In genomic region chr17:3862384-3862783, GRCm38 (mm10) we compare ENCODE assay signal across 13 mouse cellular contexts.
DNase-seq lines count a peak whose midpoint lies in the region; ATAC-seq and TF ChIP-seq lines count a peak whose summit lies in the region.
"Had no signal": no experiment of that assay in that cellular context is flagged by ENCODE, and none has a peak within 500 bp of the region (broad histone marks: within the 10 kb centered on the region; RNA-seq: fewer than 3 reads in every experiment).

No protein-coding gene starts in this region.

- H3K36me3 ChIP-seq in forebrain, embryonic 10.5 days (replicated peaks) = no peaks in the 10 kb centered on the region
- H3K36me3 ChIP-seq in forebrain, embryonic 16.5 days (ENCODE audit: control insufficient read depth, insufficient read depth) = no peaks in the 10 kb centered on the region
- H3K36me3 ChIP-seq in liver, adult 2 months (ENCODE audit: control insufficient read depth, insufficient read depth, low read length) = no peaks in the 10 kb centered on the region
- no peaks in the 10 kb centered on the region for H3K36me3 ChIP-seq in liver, embryonic 12.5 days
- H3K36me3 ChIP-seq in liver, postnatal 0 days (replicated peaks; ENCODE audit: insufficient read depth, low read length) = no peaks in the 10 kb centered on the region
- no peaks in the 10 kb centered on the region for H3K36me3 ChIP-seq in hindbrain, embryonic 12.5 days
- H3K36me3 ChIP-seq: hindbrain, embryonic 13.5 days had no signal

- no peak overlapping the region for H3K27ac ChIP-seq in forebrain, embryonic 10.5 days
- H3K27ac ChIP-seq in forebrain, embryonic 16.5 days (ENCODE audit: low read length) = no peak overlapping the region
- no peak overlapping the region for H3K27ac ChIP-seq in liver, adult 2 months (replicated peaks; ENCODE audit: insufficient read depth, low read depth, low read length)
- H3K27ac ChIP-seq in liver, embryonic 12.5 days = no peak overlapping the region
- no peak overlapping the region for H3K27ac ChIP-seq in liver, postnatal 0 days (ENCODE audit: low read depth)
- no peak overlapping the region for H3K27ac ChIP-seq in hindbrain, embryonic 12.5 days
- H3K27ac ChIP-seq: hindbrain, embryonic 13.5 days had no signal

- H3K4me2 ChIP-seq in forebrain, embryonic 16.5 days (ENCODE audit: low read length) = no peak overlapping the region
- no peak overlapping the region for H3K4me2 ChIP-seq in liver, embryonic 12.5 days
- H3K4me2 ChIP-seq in liver, postnatal 0 days (ENCODE audit: low read depth, low read length) = no peak overlapping the region
- H3K4me2 ChIP-seq in hindbrain, embryonic 12.5 days (replicated peaks) = no peak overlapping the region
- H3K4me2 ChIP-seq: hindbrain, embryonic 13.5 days had no signal

- no peaks in the 10 kb centered on the region for H3K9me3 ChIP-seq in forebrain, embryonic 10.5 days
- H3K9me3 ChIP-seq in forebrain, embryonic 16.5 days (ENCODE audit: control insufficient read depth, low read length) = no peaks in the 10 kb centered on the region
- no peaks in the 10 kb centered on the region for H3K9me3 ChIP-seq in liver, embryonic 12.5 days (replicated peaks)
- no peaks in the 10 kb centered on the region for H3K9me3 ChIP-seq in liver, postnatal 0 days (ENCODE audit: low read length)
- H3K9me3 ChIP-seq in hindbrain, embryonic 12.5 days (replicated peaks) = no peaks in the 10 kb centered on the region
- H3K9me3 ChIP-seq: hindbrain, embryonic 13.5 days had no signal

- H3K27me3 ChIP-seq in forebrain, embryonic 10.5 days (ENCODE audit: poor library complexity, severe bottlenecking) = no peaks in the 10 kb centered on the region
- H3K27me3 ChIP-seq in forebrain, embryonic 16.5 days (replicated peaks; ENCODE audit: control insufficient read depth, insufficient read depth, low read length) = no peaks in the 10 kb centered on the region
- H3K27me3 ChIP-seq in liver, adult 2 months (ENCODE audit: control insufficient read depth, insufficient read depth, low read length) = no peaks in the 10 kb centered on the region
- no peaks in the 10 kb centered on the region for H3K27me3 ChIP-seq in liver, embryonic 12.5 days (replicated peaks)
- no peaks in the 10 kb centered on the region for H3K27me3 ChIP-seq in liver, postnatal 0 days (ENCODE audit: insufficient read depth, low read length)
- no peaks in the 10 kb centered on the region for H3K27me3 ChIP-seq in hindbrain, embryonic 12.5 days
- H3K27me3 ChIP-seq: hindbrain, embryonic 13.5 days had no signal

- no peaks in the 10 kb centered on the region for H3K79me2 ChIP-seq in liver, adult 2 months (ENCODE audit: control insufficient read depth, insufficient read depth, low read length)

- ATAC-seq in forebrain, embryonic 16.5 days = no peak
- ATAC-seq in liver, embryonic 12.5 days = no peak
- 0 out of 2 replicates have a peak, but pooled peaks have one; percentile 43 for ATAC-seq in liver, postnatal 0 days
- ATAC-seq in hindbrain, embryonic 12.5 days (ENCODE audit: low FRiP score) = no peak
- ATAC-seq: midbrain, embryonic 16.5 days had no signal

- 25% methylated on average over 2 of the region's 2 CpGs for WGBS in forebrain, embryonic 10.5 days
- WGBS in forebrain, embryonic 16.5 days = 19% methylated on average over 2 of the region's 2 CpGs
- WGBS in liver, adult 2 months = 15% methylated on average over 2 of the region's 2 CpGs
- 17% methylated on average over 2 of the region's 2 CpGs for WGBS in liver, embryonic 12.5 days (ENCODE audit: insufficient replicate concordance)
- 18% methylated on average over 2 of the region's 2 CpGs for WGBS in liver, postnatal 0 days (ENCODE audit: insufficient replicate concordance)
- WGBS in hindbrain, embryonic 12.5 days = 21% methylated on average over 2 of the region's 2 CpGs

- no peak overlapping the region for H3K9ac ChIP-seq in forebrain, embryonic 16.5 days (replicated peaks; ENCODE audit: low read depth, low read length)
- no peak overlapping the region for H3K9ac ChIP-seq in liver, adult 2 months (ENCODE audit: low read depth, low read length)
- H3K9ac ChIP-seq in liver, embryonic 12.5 days = no peak overlapping the region
- H3K9ac ChIP-seq in liver, postnatal 0 days (replicated peaks) = no peak overlapping the region
- H3K9ac ChIP-seq in hindbrain, embryonic 12.5 days = no peak overlapping the region
- H3K9ac ChIP-seq: hindbrain, embryonic 13.5 days had no signal

- no peaks in the 10 kb centered on the region for H3K4me1 ChIP-seq in forebrain, embryonic 10.5 days
- no peaks in the 10 kb centered on the region for H3K4me1 ChIP-seq in forebrain, embryonic 16.5 days (replicated peaks; ENCODE audit: control insufficient read depth, insufficient read depth, low read length)
- no peaks in the 10 kb centered on the region for H3K4me1 ChIP-seq in liver, adult 2 months (ENCODE audit: control insufficient read depth, insufficient read depth, low read length)
- H3K4me1 ChIP-seq in liver, embryonic 12.5 days = no peaks in the 10 kb centered on the region
- no peaks in the 10 kb centered on the region for H3K4me1 ChIP-seq in liver, postnatal 0 days (ENCODE audit: insufficient read depth)
- H3K4me1 ChIP-seq in hindbrain, embryonic 12.5 days = no peaks in the 10 kb centered on the region
- H3K4me1 ChIP-seq: hindbrain, embryonic 13.5 days had no signal

- TF ChIP-seq EP300 in liver, postnatal 0 days (IDR thresholded peaks at IDR 0.05; ENCODE audit: low read depth) = no peak

- DNase-seq in forebrain, embryonic 10.5 days (ENCODE audit: extremely low spot score, low spot score) = peak; percentile 15
- DNase-seq in liver, adult 2 months (ENCODE audit: extremely low read depth, low read depth, low spot score) = peak; percentile 19
- peak; percentile 29 for DNase-seq in NIH3T3 (ENCODE audit: low read depth)
- peak; percentile 43 for DNase-seq in liver, postnatal 0 days
- DNase-seq in frontal cortex, adult 2 months (ENCODE audit: extremely low spot score in 1 of 2, low spot score in 1 of 2) = no peak
- DNase-seq: cerebellum, adult 9-11 months; gastrocnemius, postnatal 36 days had no signal

- peak; percentile 54 for TF ChIP-seq CTCF in liver, adult 2 months (IDR thresholded peaks at IDR 0.05; ENCODE audit: low read depth, low read length)
- peak; percentile 58 for TF ChIP-seq CTCF in liver, postnatal 0 days (IDR thresholded peaks at IDR 0.05; ENCODE audit: low read depth)

- no peak overlapping the region for H3K4me3 ChIP-seq in forebrain, embryonic 10.5 days
- no peak overlapping the region for H3K4me3 ChIP-seq in forebrain, embryonic 16.5 days (replicated peaks; ENCODE audit: low read length)
- no peak overlapping the region for H3K4me3 ChIP-seq in liver, adult 2 months (ENCODE audit: insufficient read depth, low read depth, low read length)
- no peak overlapping the region for H3K4me3 ChIP-seq in liver, embryonic 12.5 days
- no peak overlapping the region for H3K4me3 ChIP-seq in liver, postnatal 0 days (ENCODE audit: low read depth, low read length)
- no peak overlapping the region for H3K4me3 ChIP-seq in hindbrain, embryonic 12.5 days
- H3K4me3 ChIP-seq: erythroblast, embryonic 14.5 days; hindbrain, embryonic 13.5 days had no signal

- TF ChIP-seq POLR2A in liver, adult 2 months (IDR thresholded peaks at IDR 0.05; ENCODE audit: extremely low read depth, insufficient read depth, low read length) = no peak

Comparison
In these comparisons a context has a peak if more than half of its experiments do, and no peak if none do; other contexts are left out.
1. DNase-seq: peak in forebrain, embryonic 10.5 days (single experiment), liver, adult 2 months (single experiment), NIH3T3 (single experiment) and liver, postnatal 0 days (single experiment); none in frontal cortex, adult 2 months (0 of 2).